Mouse (Mus musculus): Measurements from ENCODE around the gene Gm27021.

DNA sequence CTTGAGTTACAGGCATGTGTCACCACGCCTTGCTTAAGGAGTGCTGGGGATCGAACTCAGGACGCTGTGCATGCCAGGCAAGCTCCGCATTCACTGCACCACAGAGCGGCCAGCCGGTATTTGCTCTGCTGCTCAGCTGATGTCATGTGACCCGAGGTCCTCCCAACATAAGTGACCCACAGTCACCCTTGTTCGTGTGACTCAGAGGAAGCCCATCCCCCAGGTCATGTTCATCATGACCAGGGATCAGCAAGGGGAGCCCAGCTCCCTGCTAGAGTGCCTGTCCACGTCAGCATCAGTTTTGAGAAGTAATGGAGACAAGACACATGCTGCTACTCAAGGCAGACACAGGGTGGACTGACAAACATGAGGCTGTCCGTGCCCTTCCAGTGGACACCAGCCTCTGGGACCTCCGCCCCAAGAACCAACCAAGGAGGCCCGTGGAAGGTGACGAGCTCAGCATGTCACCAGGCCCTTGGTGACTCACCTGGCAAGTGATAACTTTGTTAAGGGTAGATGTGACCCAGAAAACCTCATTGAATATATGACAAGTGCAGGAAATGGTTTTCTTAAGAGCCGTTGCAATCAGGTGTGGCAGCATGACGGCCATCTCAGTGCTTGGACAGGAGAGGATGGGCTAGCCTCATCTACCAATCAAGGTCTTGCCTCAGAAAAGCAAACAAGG lies 48.3 kb upstream of the Gm27021 start:
- TF ChIP-seq CTCF (IDR thresholded peaks at IDR 0.05; ENCODE audit: low read depth) (no peak), EP300 (optimal IDR thresholded peaks at IDR 0.05) (no peak)

Data from stomach, postnatal 0 days (tissue).